Mouse (Mus musculus) small intestine, adult 2 months (tissue): ENCODE measurements around the gene Hint2.

Experiments used
- CTCF ChIP-seq: fragments of 200-500 bp; IDR thresholded peaks from 2 replicates; pipeline ENCODE4 v1.5.1; 2012; ENCODE audit warnings: low read depth, mild to moderate bottlenecking, control low read depth, inconsistent platforms, low read length, moderate library complexity, mixed read lengths; ENCODE audit not compliant: insufficient replicate concordance, insufficient read length; ENCODE audit errors: extremely low read depth
- POLR2A ChIP-seq: fragments of 200-500 bp; IDR thresholded peaks from 2 replicates; pipeline ENCODE4 v1.6.1; 2012; ENCODE audit warnings: low read depth, mild to moderate bottlenecking, control low read depth, inconsistent platforms, low read length, moderate library complexity

DNA sequence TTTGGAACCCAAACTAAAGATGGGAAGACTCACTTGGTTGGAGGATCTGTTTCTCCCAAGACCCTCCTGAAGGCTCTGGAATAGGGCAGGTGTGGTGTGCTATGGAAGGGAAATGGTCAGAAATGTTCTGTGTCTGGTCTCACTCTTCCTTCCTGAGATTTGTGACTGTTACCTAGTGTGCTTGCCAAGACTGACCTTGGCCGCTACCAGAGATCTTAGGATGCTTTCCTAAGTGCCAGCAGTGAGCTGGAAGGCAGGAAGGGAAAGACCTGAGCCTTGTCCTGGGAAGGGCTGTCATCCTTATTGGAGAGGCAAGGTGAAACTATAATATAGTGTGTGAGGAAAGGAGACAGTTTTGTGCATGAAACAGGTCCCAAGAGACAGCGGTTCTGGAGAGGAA is 22.5 kb downstream of the Hint2 start:
- TF ChIP-seq CTCF = no peak
- TF ChIP-seq POLR2A = no peak
